Mouse (Mus musculus) thymus, postnatal 10 days (tissue): ENCODE measurements at regions not wholly inside any gene's neighbourhood (a gene's known extent, or its start where the extent isn't known, plus 50 kb on each side); places are given as distances from the start of the nearest gene placed in this dataset.
"Not testable (repeated sequence)": the region's sequence is repeated elsewhere in the genome, so short reads cannot be mapped to it uniquely, and the experiment has no call there.

Experiments used
- DNase-seq, 2 experiments: peaks; one replicate each; pipeline ENCODE4 v3.0.0; 2021; ENCODE audit warnings: low spot score in 2 of 2

DNA sequence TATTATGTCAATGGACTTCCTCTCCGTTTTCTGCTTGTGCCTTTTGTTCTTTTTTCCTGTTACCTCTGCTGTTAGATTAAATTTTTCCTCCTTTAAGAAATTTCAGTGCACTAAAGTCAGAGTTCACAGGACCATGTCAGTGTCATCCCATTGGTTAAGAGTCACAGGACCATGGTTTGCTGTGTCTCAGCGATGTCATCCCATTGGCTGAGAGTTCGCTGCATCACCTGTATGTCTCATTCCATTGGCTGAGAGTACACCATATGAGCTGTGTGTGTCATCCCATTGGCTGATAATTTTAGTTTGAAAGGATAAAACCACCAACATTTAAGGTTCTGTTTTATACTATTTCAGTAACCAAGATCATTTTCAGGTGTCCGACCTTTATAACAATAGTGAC lies 50.7 kb upstream of the Jade1 start:
- no peak for DNase-seq

DNA sequence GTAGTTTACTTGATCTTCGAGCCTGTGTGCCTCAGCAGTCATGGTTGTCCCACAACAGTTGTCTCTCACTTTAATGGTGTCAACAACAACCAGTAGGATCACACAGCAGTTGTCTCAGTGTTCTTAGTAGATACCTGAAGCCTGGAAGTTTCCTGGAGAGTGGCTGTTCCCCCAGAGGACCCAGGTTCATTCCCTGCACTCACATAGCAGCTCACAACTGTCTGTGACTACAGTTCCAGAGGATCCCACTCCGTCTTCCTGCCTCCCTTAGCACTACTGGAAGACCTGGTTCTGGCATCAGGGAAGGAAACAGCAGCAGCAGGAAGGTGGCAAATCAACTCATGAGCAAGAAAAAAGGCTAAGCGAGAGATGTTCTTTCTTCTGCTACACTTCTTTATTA lies 53.4 kb upstream of the Jade1 start:
- DNase-seq = no peak

DNA sequence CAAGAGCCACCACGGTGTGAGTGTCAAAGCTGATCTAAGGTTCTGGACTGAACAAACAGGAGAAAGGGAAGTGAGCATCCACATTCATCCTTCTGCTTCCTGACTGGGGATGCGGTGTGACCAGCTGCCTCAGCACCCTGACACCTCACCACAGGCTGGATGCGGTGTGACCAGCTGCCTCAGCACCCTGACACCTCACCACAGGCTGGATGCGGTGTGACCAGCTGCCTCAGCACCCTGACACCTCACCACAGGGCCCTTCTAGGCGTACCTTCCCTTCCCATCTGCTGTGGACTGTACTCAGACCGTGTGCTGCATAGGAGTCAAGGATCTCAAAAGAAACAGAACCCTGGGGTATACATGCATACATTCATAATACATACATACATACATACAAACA lies 53.9 kb upstream of the Jade1 start:
- DNase-seq = not testable (repeated sequence)

DNA sequence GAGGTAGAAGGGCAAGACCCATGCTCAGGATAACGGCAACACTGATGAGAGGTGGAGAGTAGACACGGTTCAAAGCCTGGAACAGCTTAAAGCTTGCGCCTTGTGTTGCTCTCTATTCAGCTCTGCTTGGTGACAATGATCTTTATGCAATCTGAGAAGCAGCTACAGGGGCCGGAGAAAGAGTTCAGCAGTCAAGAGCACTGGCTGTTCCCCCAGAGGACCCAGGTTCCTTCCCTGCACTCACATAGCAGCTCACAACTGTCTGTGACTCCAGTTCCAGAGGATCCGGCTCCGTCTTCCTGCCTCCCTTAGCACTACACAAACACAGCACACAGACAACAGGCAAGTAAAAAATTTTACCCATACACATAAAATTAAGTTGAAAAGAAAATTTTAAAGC lies 54.4 kb upstream of the Jade1 start:
- no peak for DNase-seq

DNA sequence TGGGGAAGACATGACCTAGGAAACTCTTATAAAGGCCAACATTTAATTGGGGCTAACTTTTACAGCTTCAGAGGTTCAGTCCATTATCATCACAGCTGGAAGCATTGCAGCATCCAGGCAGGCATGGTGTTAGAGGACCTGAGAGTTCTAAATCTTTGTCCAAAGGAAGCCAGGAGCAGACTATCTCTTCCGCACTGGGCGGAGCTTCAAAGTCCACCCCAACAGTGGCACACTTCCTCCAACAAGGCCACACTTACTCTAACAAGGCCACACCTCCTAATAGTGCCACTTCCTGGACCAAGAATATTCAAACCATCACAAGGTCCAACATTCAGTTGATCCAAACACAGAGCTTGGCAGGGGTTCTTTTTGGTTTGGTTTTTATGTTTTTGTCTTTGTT lies 55.9 kb upstream of the Jade1 start:
- DNase-seq = no peak

DNA sequence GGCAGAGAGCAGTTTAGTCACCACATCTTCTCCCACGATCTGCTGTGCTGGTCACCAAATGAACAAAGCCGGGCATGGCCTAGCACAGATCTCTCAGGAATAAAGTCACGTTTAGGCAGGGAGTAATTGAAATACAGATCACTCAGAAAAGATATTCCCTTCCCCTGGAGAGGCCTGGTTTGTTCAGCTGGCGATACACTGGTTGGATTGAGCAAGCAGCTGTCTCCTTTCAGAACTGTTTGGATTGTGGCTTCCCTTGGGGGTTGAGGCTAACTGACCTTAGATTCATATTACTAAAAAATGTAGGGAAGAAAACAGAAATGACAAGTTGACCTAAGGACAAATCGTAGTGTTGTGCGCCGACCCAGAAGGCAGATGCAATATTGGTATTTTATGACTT lies 56.7 kb upstream of the Jade1 start:
- no peak for DNase-seq

DNA sequence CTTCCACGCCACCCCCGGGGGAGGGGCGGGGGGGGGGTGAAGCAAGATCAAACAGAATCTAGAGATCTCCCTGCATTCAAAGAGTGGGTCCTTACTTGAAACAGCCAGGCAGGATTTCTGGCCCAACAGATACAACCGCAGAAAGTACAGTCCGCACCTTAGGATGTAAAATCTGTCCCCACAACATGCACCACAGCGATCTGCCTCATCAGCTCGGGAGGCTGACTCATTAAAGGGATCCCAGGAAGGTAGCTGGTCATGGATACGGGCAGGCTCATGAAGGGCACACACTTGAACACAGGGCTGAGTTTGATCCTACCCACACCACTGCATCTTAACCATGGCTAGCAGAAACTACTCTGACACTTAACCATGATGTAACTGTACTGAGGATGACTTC lies 57.8 kb upstream of the Jade1 start:
- no peak for DNase-seq

DNA sequence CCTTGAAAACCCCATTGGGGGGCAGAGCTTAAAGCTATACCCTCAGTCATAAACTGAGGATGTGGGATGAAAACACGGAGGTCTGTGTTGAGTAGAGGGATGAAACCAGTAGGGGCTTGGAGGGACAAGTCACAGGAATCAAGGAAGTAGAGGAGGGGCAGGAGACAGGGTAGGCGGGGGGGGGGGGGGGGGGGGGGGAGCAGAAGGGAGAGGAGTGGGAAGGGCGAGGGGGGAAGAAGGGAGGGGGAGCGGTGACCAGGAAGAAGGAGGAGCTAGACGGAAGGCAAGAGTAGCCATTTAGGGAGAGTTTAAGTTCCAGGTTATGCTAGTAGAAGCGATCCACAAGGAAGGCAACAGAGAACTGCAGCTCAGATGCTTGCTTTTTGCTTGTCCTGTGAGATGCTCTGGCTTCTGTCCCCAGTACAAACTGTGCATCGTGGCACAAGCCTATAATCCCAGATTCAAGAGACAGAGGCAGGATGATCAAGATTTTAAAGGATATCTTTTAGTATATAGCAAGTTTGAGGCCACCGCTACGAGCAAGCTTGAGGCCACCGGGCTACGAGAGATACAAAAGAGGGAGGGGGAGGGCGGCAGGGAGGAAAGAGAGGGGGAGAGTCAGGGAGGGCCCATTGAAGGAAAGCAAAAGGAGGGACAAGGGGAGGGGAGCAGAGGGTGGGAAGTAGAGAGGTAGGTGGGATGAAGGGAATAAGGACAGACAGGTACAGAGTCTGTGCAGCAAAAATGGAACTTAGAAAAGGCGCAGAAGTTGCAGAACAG lies 58.4 kb upstream of the Jade1 start:
- no peak for DNase-seq

DNA sequence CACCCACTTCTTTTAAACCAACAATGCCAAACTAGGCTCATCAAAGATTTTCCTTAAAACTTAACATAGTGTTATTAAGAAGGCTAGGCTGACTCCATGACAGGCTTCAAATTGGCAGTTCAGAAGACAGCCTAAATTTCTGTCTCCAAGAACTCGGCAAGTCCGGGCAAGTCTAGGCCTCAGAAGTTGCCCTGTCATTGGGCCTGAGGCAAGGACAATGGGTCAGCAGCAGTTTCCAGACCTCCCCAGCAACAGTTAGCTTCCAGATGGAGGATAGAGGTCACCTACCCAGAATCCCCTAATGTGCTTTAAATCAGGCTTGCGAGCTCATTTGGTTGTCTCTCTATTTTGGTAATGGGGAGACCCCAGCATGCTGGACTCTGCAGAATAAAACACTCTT lies 59.6 kb upstream of the Jade1 start:
- DNase-seq = no peak

DNA sequence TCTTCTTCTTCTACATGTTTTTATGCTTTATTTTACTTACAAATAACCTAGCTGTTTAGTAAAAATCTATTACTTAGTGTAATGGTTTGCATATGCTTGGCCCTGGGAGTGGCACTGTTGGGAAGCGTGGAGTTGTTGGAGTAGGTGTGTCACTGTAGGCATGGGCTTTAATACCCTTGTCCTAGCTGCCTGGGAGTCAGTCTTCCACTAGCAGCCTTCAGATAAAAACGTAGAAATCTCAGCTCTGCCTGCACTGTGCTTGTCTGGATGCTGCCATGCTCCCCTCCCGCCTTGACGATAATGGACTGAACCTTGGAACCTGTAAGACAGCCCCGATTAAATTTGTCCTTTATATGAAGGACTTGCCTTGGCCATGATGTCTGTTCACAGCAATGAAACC lies 60.4 kb upstream of the Jade1 start:
- DNase-seq = no peak

DNA sequence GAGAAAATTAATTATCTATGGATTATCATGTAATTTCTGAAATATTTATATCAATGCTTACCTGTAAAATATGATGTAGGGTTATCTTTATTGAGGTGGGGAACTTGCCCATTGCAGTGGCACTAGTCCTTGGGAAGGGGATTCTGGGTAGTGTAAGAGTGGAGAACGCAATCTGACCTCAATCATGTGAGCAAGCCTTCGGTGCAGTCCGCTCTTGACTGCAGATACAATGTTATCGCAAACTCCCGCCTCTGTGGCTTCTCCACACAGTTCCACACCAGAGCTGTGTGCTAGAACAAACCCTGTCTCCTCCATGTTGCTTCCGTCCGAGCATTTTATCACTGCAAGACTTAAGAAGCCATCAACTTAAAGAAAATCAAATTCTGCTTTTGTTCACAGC lies 62.1 kb upstream of the Jade1 start:
- no peak for DNase-seq

DNA sequence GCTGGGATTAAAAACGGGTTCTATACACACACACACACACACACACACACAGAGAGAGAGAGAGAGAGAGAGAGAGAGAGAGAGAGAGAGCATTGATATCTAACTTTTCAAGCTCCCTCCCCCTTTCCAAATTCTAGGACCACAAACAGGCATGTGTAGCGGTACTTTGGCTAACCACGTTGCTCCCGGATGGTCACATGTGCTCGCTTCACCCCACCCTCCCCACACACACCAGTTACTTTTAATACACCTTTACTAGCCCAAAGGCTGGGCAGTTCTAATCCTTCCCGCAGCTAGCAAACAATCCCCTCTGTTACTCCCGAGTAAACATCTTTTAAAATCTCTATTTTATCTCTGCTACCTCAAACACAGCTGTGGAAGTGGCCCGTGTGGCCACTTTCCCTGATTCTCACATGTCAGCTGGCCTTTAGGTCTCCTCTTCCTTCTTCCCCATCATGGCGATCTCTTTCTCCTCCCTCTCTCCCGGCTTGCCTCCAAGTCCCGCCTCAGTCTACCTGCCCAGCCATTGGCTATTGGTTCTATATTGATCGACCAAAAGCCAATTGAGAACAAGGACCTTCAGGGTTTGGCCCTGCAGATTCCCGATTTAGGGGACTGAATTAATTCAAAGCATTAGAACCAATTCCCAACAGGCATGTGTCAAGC lies 62.7 kb upstream of the Jade1 start:
- no peak for DNase-seq

DNA sequence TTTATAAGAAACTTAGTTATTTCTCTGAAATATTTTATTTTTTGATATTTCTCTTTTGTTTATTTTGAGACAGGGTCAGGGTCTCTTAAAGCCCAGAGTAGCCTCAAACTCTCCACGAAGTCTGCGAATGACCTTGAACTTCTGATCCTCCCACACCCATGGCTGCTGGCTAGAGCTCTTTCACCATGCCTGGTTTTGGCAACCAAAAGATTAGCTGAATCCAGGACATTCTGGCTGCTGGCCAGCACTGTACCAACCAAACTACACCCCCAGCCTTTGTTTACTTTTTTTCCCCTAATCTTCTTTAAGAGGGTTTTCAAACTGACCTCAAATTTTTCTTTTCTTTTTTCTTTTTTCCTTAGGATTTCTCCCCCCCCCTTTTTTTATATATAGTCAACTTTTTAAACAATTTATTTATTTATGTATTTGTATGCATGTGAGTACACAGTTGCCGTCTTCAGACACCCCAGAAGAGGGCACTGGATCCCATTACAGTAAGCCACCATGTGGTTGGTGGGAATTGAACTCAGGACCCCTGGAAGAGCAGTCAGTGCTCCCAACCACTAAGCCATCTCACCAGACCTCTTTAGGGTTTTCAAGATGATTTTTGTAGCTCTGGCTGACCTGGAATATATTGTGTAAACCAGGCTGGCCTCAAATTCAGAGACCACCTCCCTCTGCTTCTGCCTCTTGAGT lies 63.4 kb upstream of the Jade1 start:
- no peak for DNase-seq

DNA sequence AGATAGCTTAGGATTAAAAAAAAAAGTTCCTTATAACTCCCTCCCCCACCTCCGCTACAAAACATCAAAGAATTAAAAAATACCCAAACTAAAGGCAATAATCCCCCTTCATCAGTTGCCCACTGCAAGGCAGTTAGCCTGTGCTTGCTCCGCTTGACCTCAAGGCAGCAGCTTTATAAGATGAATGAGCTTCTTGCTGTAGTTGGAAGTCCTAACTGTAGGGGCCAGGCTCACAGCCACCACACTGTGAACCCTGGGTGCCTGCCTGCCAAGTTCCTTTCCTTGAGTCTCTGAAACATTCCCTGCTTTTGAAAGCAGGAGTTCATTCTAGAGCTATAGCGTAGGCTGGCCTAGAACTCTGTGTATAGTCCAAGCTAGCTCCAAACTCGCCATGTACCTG lies 64.3 kb upstream of the Jade1 start:
- DNase-seq = no peak

DNA sequence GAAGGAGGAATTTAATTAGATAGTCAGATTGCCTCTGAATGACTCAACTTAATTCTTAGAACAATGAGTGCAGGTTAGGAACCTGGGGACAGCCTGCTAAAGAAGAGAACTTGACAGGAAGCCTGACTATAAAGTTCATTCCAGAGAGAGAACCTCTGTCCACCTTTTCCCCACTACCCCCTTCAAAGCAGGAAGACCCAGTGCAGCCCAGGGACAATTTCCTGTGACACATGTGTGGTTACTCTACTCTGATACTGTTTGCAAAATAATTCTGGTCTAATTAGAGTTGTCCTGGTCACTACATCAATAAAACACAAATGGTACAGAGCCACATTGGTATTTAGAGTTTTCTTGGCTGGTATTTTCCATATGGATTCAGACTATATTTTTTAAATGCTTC lies 65.5 kb upstream of the Jade1 start:
- DNase-seq = no peak

DNA sequence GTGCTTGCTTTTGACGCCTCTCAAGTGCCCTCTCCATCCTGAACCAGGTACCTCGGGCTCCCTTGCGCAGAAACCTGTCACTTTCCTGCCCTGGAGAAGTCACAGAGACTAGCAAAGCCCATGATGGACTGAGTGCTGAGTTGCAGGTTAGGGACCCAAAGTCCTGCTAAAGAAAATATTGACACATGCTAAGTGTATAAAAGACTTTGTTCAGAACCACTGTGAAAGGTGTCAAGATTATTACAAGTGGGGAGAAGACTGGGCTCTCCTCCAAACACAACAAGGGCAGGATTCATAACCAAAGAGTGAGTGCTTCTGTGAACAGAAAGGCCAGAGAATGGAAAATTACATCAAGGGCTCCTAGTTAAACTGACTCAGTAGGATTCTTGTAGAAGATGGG lies 66.0 kb upstream of the Jade1 start:
- DNase-seq = no peak

DNA sequence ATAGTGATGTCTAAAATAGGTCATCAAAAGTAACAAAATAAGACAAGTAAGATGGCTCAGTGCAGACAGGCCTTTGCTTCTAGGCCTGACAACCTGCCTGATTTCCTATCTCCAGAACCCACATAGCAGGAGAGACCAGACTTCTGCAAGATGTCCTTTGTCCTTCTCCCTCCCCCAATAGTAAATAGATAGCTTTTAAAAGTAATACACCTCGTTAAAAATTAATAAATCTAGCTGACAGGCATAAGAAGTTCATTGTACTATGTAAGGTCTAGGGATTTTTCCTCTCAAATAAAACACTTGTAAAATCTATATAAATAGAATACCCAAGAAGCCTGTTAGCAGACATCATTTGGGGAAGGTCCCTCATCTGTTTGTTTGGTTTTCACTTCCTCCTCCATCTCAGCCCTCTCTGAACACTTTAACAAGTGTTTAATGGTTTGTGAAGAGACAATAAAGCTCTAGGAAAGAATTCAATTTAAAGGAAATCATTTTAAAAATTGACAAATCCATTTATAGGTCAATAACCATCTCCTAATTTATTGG lies 67.2 kb upstream of the Jade1 start:
- DNase-seq = no peak

DNA sequence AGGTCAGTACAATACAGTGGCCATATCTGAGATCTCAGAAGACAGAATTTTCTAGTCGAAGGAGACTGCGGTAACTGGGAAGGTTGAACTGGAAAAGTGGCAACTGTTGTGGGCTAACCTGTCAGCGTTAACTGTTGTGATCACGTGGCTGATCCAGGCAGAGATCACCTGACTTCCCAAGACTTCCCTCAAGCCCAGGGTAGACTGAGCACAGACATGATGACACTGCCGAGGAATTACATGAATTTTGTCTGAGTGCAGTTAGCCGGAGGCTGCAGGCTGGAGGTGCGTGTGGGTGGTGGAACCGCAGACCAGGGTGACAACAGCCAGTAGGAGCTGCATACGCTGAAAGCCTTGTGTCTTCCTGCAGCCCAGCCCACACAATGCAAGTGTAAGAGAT lies 70.6 kb upstream of the Jade1 start:
- no peak for DNase-seq

DNA sequence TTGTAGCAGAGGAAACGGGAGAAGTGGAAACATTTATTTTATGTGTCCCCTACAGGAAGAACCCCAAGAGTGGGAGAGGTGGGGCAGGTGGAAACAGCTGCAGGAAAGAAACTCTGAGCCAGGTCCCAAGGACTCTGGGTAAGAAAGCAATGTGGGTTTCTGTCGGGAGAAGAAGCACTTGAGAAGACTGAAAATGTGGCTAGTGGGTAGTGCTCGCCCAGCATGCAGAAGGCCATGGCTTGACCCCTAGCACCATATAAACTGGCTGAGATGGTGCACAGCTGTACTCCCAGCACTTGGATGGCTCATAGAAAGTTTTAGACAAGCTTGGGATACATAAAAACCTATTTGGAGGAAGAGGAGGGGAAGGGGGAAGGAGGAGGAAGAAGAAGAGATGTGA lies 71.9 kb upstream of the Jade1 start:
- DNase-seq = no peak

DNA sequence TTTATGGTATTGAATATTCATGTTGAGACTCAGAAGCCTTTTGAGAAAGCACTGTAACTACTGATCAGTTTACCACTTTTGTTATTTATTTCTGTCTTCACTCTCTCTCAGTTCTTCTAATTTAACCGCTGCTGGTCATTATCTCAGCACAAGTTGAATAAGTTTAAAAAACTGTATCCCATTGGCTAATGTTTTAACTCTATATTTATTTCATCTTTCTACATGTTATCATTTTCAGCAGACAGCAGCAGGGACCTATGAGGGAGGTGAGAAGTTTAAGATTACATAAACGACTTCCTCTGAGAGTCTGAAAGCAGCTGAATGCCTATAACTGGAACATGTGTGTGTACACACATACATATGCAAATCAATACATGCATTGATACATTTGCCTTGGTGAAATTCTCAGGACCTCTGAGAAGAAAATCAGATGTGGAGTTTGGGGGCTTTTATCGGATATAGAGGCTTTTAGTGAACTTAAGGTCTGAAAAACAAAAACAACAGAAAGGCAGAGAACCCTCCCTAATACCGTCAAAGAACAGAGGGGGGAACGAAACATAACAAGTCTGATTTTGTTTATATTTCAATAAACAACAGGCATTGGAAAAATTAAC lies 72.5 kb upstream of the Jade1 start:
- DNase-seq = no peak

DNA sequence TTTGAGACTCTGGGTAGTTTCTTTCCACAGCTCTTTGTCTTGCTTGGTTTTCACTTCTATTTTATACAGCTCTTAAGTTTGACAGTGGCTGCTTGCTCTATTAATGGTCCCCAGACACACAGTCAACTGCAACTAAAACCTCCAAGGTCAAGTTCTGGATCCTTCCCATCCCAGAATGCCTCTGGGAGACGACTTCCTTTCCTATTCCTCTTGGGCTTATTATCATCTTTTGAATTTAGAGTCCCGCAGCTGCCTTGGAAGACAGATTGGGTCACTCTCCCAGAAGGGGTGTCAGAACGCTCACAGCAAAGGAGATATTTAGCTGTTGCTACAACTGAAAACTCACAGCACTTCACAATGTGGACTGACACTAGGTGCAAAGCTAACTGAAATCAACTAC lies 75.3 kb upstream of the Jade1 start:
- DNase-seq = no peak

DNA sequence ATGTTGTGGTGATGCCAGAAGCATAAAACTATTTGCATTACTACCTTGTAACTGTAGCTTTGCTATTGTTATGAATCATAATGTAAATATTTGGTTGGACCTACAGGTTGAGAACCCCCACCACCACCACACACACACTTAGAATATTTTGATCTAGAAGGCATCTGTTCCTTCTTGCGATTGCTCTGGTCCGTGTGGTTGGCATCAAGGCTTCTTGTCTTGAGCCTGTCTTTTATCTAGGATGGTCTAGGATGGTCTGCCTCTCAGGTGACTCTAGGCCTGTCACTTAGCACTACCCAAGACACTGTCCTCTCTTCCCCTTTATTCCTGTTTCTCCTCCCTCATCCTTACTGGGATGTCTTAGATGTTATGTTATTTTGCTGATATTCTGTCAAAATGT lies 76.6 kb upstream of the Jade1 start:
- no peak for DNase-seq

DNA sequence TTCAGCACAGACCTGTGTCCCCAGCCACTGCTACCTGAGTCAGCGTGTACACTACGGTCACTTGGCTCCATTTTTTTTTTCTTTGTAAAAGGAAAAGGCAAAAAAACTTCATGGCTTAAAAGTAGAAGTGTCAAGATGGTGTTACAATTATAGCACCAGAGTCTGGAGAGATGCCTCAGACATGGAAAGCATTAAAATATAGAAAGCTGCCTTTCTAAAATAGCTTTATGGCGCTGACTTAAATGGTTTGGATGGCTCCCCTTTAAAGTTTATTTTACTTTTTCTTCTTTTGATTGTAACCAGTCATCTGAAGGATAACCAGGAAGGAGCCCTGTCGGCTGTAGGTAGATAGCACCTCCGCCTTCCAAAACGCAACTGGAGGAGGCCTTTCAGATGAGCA lies 79.0 kb upstream of the Jade1 start:
- no peak for DNase-seq
